Mouse (Mus musculus): ENCODE data around the gene Glrx5. TPM values are rescaled to one million over a fixed set of nuclear protein-coding genes. Genes with fewer than 3 reads are reported as not detected.

The Glrx5 gene
- polyA plus RNA-seq, 1 experiment from 2014 or later, result 254 TPM

GRCm38 (mm10) chr12:105021441-105022069 lies 10.9 kb upstream of the Glrx5 start:
- Histone ChIP-seq H3K36me3 (ENCODE audit: control insufficient read depth, insufficient read depth, low read length) (no peaks in the 10 kb centered on the region), H3K27ac (ENCODE audit: low read depth, low read length) (no peak overlapping the region), H3K9me3 (replicated peaks; ENCODE audit: control insufficient read depth, low read length) (no peaks in the 10 kb centered on the region), H3K4me3 (ENCODE audit: low read depth, low read length) (no peak overlapping the region), H3K9ac (ENCODE audit: low read depth, low read length) (no peak overlapping the region), H3K27me3 (ENCODE audit: control insufficient read depth, insufficient read depth, low read length) (no peaks in the 10 kb centered on the region), H3K4me1 (ENCODE audit: control insufficient read depth, insufficient read depth, low read length) (peaks cover 7% of the 10 kb centered on the region; the same call in 1 of the 2 replicates), H3K4me2 (no peak overlapping the region; the same call in 1 of the 2 replicates)
- 64% methylated on average over 8 of the region's 8 CpGs for WGBS (ENCODE audit: insufficient replicate concordance)
- no peak for ATAC-seq (replicated peaks; ENCODE audit: insufficient number of reproducible peaks, low FRiP score, low TSS enrichment)

DNA sequence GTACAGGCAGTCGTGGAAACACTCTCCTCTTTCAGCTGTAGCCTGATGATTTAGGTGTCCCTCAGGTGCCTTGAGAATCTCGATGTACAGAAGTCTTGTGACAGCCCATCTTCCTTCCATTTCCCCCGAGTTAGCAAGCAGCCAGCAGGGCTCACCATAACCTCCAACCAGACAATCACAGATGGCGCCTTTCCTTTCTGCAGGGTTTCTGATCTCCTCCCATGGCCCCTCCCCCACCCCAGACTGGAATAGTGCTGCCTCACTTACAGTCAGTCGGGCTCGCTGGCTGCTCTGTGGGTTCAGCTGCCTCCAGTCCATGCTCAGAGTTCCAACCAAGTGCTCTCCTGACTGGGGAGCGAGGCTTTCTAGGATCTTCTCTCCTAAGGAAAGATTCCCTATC lies 10.3 kb upstream of the Glrx5 start:
- H3K9ac ChIP-seq (ENCODE audit: low read depth, low read length), result no peak overlapping the region

GRCm38 (mm10) chr12:105022776-105023175 lies 9.7 kb upstream of the Glrx5 start:
- Histone ChIP-seq H3K9me3 (replicated peaks; ENCODE audit: control insufficient read depth, low read length) (no peaks in the 10 kb centered on the region), H3K4me3 (ENCODE audit: low read depth, low read length) (no peak overlapping the region), H3K36me3 (ENCODE audit: control insufficient read depth, insufficient read depth, low read length) (no peaks in the 10 kb centered on the region), H3K9ac (ENCODE audit: low read depth, low read length) (no peak overlapping the region), H3K27ac (ENCODE audit: low read depth, low read length) (no peak overlapping the region), H3K4me1 (ENCODE audit: control insufficient read depth, insufficient read depth, low read length) (peaks cover 7% of the 10 kb centered on the region; the same call in 1 of the 2 replicates), H3K27me3 (ENCODE audit: control insufficient read depth, insufficient read depth, low read length) (no peaks in the 10 kb centered on the region), H3K4me2 (no peak overlapping the region)
- ATAC-seq (replicated peaks; ENCODE audit: insufficient number of reproducible peaks, low FRiP score, low TSS enrichment), result no peak
- 92% methylated on average over 9 of the region's 9 CpGs for WGBS (ENCODE audit: insufficient replicate concordance)

More for the DNA sequence above, 10.3 kb upstream of the Glrx5 start:
- Histone ChIP-seq H3K9me3 (replicated peaks; ENCODE audit: control insufficient read depth, low read length) (no peaks in the 10 kb centered on the region), H3K27ac (ENCODE audit: low read depth, low read length) (no peak overlapping the region), H3K36me3 (ENCODE audit: control insufficient read depth, insufficient read depth, low read length) (no peaks in the 10 kb centered on the region), H3K4me2 (no peak overlapping the region), H3K27me3 (ENCODE audit: control insufficient read depth, insufficient read depth, low read length) (no peaks in the 10 kb centered on the region), H3K4me3 (ENCODE audit: low read depth, low read length) (no peak overlapping the region), H3K4me1 (ENCODE audit: control insufficient read depth, insufficient read depth, low read length) (peaks cover 7% of the 10 kb centered on the region; the same call in 1 of the 2 replicates)
- 54% methylated on average over 7 of the region's 7 CpGs for WGBS (ENCODE audit: insufficient replicate concordance)
- no peak for ATAC-seq (replicated peaks; ENCODE audit: insufficient number of reproducible peaks, low FRiP score, low TSS enrichment)

- Histone ChIP-seq H3K36me3 (ENCODE audit: control insufficient read depth, insufficient read depth, low read length) (peaks cover 12% of the 10 kb centered on the region), H3K9me3 (replicated peaks; ENCODE audit: control insufficient read depth, low read length) (no peaks in the 10 kb centered on the region), H3K27ac (ENCODE audit: low read depth, low read length) (peak overlapping the region; percentile 64; the same call in 1 of the 2 replicates), H3K4me2 (peak overlapping the region; percentile 19; the same call in 1 of the 2 replicates), H3K9ac (ENCODE audit: low read depth, low read length) (no peak overlapping the region), H3K27me3 (ENCODE audit: control insufficient read depth, insufficient read depth, low read length) (no peaks in the 10 kb centered on the region), H3K4me1 (ENCODE audit: control insufficient read depth, insufficient read depth, low read length) (no peaks in the 10 kb centered on the region), H3K4me3 (ENCODE audit: low read depth, low read length) (no peak overlapping the region)
- peak; percentile 85 for ATAC-seq (replicated peaks; ENCODE audit: insufficient number of reproducible peaks, low FRiP score, low TSS enrichment)
- 30% methylated on average over 8 of the region's 8 CpGs for WGBS (ENCODE audit: insufficient replicate concordance)
Measured at GRCm38 (mm10) chr12:105025271-105025946, 7.1 kb upstream of the Glrx5 start.

DNA sequence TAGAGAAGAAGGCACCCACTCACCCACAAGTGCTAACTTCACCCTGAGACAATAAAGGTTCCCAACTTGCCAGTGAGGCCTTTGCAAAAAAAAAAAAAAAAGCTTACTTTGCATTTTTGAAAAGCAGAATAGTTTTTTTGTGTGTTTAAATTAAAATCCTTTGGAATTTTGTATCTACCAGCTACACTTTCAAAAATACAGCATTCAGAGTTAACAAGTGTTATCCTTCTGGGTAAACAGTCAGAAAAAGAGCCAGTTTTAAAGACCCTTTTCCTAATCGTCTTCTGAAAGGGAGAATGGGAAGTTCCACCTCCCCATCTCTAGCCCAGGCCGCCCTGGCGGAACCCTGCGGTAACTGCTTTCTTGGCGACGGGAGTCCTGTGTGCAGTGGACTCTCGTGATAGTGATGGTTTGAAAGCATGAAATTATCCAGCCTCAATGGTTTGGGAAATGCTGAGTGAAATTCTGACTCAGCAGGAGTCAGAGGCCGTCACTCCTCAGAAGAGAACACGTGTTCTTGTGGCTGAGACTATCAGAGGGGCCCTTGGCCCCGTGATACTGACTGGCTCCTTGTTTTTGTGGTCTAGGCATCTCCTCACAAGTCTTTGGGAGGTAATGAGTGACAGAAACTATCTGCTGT lies 6.4 kb upstream of the Glrx5 start:
- Histone ChIP-seq H3K27me3 (ENCODE audit: control insufficient read depth, insufficient read depth, low read length) (no peaks in the 10 kb centered on the region), H3K4me2 (peak overlapping the region; percentile 19), H3K9me3 (replicated peaks; ENCODE audit: control insufficient read depth, low read length) (no peaks in the 10 kb centered on the region), H3K4me1 (ENCODE audit: control insufficient read depth, insufficient read depth, low read length) (peaks cover 6% of the 10 kb centered on the region), H3K27ac (ENCODE audit: low read depth, low read length) (peak overlapping the region; percentile 64), H3K36me3 (ENCODE audit: control insufficient read depth, insufficient read depth, low read length) (peaks cover 12% of the 10 kb centered on the region), H3K9ac (ENCODE audit: low read depth, low read length) (no peak overlapping the region), H3K4me3 (ENCODE audit: low read depth, low read length) (no peak overlapping the region)
- ATAC-seq (replicated peaks; ENCODE audit: insufficient number of reproducible peaks, low FRiP score, low TSS enrichment), result 0 out of 2 replicates have a peak, but pooled peaks have one; percentile 15
- 48% methylated on average over 10 of the region's 10 CpGs for WGBS (ENCODE audit: insufficient replicate concordance)

DNA sequence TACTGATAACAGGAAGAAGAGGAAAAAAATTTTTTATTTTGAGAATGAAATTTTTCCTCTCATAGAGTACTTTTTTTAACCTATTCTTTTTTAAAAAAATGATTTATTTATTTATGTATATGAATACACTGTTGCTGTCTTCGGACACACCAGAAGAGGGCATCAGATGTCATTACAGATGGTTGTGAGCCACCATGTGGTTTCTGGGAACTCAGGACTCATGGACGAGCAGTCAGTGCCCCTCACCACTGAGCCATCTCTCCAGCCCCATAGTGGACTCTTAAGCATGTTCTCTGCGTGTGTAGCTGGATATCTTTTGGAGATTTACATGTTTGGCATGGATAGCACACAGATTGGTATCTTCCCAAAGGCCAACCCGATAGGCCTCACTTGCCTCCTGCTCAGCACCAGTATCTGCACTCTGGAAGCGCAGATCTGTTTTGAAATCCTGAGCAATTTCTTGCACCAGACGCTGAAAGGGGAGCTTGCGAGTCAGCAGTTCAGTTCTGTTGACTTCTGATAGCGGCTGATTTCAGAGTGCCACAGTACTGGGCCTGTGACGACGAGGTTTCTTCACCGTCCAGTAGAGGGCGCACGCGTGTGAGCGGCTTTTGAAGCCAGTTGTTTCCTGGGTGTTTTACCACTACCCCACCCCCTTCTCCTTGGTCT lies 5.0 kb upstream of the Glrx5 start:
- Histone ChIP-seq H3K27ac (ENCODE audit: low read depth, low read length) (peak overlapping the region; percentile 70), H3K36me3 (ENCODE audit: control insufficient read depth, insufficient read depth, low read length) (peaks cover 12% of the 10 kb centered on the region), H3K4me1 (ENCODE audit: control insufficient read depth, insufficient read depth, low read length) (peaks cover 9% of the 10 kb centered on the region), H3K9me3 (replicated peaks; ENCODE audit: control insufficient read depth, low read length) (no peaks in the 10 kb centered on the region), H3K4me2 (no peak overlapping the region), H3K27me3 (ENCODE audit: control insufficient read depth, insufficient read depth, low read length) (no peaks in the 10 kb centered on the region), H3K9ac (ENCODE audit: low read depth, low read length) (no peak overlapping the region), H3K4me3 (ENCODE audit: low read depth, low read length) (no peak overlapping the region)
- 28% methylated on average over 15 of the region's 15 CpGs for WGBS (ENCODE audit: insufficient replicate concordance)
- no peak; the same call in 1 of the 2 replicates for ATAC-seq (replicated peaks; ENCODE audit: insufficient number of reproducible peaks, low FRiP score, low TSS enrichment)

DNA sequence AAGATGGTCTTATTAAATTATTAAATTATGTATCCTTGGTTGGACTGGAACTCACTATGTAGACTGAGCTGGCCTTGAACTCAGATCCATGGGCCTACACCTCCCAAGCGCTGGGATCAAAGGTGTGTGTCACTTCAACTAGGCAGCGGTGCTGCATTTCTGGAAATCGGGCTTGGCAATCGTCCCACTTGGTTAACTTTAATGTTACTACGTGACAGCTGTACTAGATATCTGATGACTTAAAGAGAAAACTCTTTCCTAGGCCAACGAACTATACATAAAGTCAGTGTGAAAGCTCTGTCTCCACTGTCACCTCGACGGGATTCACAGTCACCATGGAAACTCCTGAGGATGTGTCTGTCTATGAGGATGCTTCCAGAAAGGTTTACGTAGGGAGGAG lies 2.6 kb upstream of the Glrx5 start:
- Histone ChIP-seq H3K4me3 (ENCODE audit: low read depth, low read length) (0 out of 2 replicates have a peak overlapping the region, but pooled peaks have one; percentile 8), H3K27me3 (ENCODE audit: control insufficient read depth, insufficient read depth, low read length) (no peaks in the 10 kb centered on the region), H3K4me1 (ENCODE audit: control insufficient read depth, insufficient read depth, low read length) (peaks cover 23% of the 10 kb centered on the region), H3K9ac (ENCODE audit: low read depth, low read length) (no peak overlapping the region), H3K9me3 (replicated peaks; ENCODE audit: control insufficient read depth, low read length) (no peaks in the 10 kb centered on the region), H3K27ac (ENCODE audit: low read depth, low read length) (no peak overlapping the region), H3K36me3 (ENCODE audit: control insufficient read depth, insufficient read depth, low read length) (peaks cover 12% of the 10 kb centered on the region), H3K4me2 (peak overlapping the region; percentile 68; the same call in 1 of the 2 replicates)
- ATAC-seq (replicated peaks; ENCODE audit: insufficient number of reproducible peaks, low FRiP score, low TSS enrichment), result no peak
- 87% methylated on average over 9 of the region's 9 CpGs for WGBS (ENCODE audit: insufficient replicate concordance)
